Mouse (Mus musculus) adrenal gland, adult 18-20 months (tissue): ENCODE measurements at regions not wholly inside any gene's neighbourhood (a gene's known extent, or its start where the extent isn't known, plus 50 kb on each side); places are given as distances from the start of the nearest gene placed in this dataset.

ENCODE experiments used
- DNase-seq, 2 experiments: peaks; one replicate each; pipeline ENCODE4 v3.0.0; 2021 to 2022; ENCODE audit warnings: low spot score in 2 of 2

DNA sequence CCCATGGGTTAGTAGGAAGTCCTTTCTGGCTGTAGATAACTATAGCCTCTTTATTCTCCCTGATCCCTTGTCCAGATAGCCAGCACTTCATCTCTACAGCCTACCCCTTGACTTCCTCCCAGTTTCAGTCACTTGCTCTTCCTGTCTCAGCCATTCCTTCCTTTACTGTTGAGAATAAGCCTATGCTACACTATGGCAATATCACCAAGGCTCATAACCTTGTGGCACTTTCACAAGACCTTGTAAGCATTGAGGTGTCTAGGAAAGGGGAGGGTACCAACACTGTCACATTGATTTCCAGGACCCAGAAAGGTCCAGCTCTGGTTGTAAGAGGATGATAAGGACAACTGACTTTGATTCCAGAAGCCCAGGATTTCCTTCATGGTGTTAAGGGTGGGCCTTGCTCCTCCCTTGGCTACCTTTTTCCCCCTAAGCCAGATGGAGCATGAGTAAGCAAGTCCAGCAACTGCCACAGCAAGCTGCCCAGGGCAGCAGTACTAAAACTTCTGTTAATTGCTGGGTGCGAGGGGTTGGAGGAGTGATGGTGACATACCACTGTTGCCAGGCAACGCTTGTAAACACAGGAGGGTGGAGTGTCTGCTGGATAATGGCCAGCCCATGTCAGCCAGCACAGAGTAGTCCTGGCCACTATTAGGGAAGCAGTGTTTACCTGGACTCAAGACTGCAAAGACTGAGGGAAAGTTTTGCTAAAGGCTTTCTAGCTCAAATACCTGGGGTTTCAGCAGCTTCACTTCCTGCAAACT, 75.7 kb downstream of the Ankrd16 start:
- DNase-seq, result no peak

DNA sequence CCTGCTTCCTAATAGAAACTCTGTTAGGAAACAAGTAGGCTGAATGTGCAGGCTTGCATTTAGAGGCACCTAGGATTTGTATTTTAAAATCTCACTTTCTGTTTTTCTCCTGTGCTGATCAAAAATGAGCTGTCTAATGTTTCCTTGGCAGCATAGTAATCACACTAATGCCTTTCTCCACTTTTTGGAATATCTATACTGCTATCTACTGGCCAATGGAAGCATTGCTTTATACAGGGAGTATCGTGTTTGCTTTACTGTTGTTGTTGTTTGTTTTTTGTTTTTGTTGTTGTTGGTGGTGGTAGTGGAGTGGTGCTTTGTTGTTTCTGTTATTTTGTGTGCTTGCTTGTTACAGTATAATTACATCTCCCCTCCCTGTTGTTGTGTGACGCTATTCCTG, 92.3 kb downstream of the Ankrd16 start:
- DNase-seq, result no peak

GRCm38 (mm10) chr2:11880005-11880404, 102.3 kb downstream of the Ankrd16 start:
- DNase-seq, result no peak

GRCm38 (mm10) chr2:11894792-11895568, 117.3 kb downstream of the Ankrd16 start:
- no peak for DNase-seq

GRCm38 (mm10) chr2:11899698-11900660, 122.3 kb downstream of the Ankrd16 start:
- no peak for DNase-seq

GRCm38 (mm10) chr2:11914782-11915181, 137.1 kb downstream of the Ankrd16 start:
- DNase-seq, result no peak

- no peak for DNase-seq
These were observed 139.7 kb downstream of the Ankrd16 start for GRCm38 (mm10) chr2:11917373-11917772.

- DNase-seq, result no peak
These were observed 140.4 kb downstream of the Ankrd16 start for GRCm38 (mm10) chr2:11918070-11918469.

DNA sequence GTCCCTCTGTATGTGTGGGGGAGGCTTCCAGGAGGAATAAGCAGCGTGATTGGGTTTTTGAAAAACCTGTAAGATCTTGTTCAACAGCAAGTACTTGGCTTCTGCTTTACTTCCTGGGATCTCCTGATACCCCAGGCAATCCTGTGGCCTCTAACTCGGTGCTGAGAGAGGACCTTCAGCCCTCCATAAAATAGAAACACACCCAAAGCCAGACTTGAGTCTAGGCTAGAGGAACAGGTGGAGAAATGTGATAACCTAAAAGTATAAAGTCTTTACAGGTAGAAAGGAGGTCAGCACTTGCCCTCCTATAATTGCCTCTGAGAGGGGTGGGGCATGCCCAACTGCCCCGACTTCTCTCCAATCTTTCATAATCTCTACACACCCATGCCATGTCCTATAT, 183.1 kb downstream of the Ankrd16 start:
- no peak for DNase-seq

DNA sequence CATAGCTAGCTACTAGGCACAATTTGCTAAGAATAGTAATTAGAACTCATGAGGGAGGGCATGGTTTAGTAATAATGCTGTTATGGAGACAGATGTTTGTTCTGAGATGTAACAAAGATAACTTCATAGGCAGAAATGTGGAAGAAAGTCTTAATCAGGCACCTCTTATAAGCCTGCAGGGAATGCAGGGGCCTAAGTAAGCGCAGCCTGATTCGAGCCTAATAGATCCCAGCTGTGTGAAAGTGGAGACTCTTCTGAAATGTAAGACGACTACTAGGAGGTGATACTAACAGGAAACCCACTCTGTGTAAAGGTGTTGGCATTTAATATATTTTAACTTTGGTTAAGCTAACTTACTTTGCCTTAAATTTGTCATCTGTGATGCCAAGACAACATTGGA, 187.7 kb downstream of the Ankrd16 start:
- no peak for DNase-seq

DNA sequence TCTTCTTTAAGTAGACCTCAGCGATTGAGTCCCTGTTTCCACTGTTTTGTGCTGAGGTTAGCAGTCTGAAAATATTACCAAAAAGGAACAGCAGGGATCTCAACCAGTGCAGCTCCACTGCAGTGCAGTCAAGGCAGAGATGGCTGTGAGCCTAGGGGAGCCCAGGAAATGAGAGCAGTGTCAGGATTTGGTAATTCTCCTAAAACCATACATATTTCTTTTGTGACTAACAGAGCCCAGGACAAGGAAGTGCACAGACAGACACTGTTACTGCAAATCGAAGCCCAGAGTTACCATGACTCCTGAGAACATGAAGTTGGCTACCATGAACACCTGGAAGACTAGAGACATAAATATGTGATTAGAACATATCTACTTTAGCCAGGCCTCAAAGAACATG, 189.3 kb downstream of the Ankrd16 start:
- DNase-seq, result no peak

GRCm38 (mm10) chr2:11971972-11972371, 194.3 kb downstream of the Ankrd16 start:
- no peak for DNase-seq

DNA sequence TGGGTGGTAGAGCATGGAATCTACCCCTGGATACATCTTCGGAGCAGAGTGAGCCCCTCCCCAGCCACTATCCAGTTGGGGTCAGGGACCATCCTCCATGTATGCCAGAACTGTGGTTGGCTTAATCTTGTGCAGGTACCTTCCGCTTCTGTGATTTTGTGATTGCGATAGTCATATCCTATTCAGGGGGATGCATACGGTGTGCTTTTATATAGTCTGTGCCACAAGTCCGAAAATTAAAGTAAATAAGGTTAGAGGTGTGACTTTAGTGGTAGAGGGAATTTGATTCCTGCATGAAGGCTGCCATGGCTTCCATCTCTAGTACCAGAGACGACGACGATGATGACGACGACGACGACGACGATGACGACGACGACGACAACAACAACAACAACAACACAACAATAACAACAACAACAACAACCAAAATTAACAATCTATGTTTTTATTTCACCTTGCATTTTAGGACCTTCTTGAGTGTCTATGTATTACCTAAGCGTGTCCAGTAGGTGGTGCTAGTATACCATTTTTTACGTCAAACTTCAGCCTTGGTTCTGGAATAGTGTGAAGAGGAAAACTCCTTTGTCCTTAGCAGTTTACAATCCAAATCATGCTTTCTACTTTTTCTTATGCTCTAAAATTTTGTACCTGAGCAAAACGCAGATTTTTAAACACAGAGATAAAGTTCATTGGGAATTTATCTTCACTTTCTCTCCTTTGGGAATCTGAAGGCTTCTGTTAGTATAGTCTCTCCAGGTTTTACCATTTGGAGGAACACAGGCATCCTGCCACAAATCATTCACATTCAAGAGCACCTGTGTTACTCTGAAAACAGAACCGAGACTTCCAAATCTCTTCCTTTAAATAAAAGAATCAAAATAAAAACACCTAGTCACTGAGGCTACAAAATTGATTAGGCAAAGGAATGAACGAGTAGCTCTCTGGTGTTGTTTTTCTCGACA, 224.5 kb downstream of the Ankrd16 start:
- no peak for DNase-seq

- no peak for DNase-seq
These were observed 226.7 kb downstream of the Ankrd16 start for GRCm38 (mm10) chr2:12004330-12004729.

DNA sequence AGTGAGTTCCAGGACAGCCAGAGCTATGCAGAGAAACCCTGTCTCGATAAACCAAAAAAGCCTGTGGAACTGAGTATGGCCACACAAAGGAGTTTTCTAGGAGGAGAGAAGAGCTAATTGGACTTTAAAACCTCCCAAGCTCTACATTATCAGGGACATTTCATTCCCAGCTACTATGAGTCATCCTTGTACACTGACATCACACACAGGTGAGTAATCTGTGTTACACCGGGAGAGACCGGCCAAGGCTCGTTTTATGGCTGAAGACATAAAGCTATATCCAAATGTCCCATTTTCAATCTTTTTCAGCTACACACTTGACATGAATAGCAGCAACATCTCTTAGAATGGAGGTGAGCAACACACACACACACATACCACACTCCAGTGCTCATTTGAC, 229.5 kb downstream of the Ankrd16 start:
- no peak for DNase-seq

GRCm38 (mm10) chr2:12011441-12011840, 233.8 kb downstream of the Ankrd16 start:
- DNase-seq, result no peak

DNA sequence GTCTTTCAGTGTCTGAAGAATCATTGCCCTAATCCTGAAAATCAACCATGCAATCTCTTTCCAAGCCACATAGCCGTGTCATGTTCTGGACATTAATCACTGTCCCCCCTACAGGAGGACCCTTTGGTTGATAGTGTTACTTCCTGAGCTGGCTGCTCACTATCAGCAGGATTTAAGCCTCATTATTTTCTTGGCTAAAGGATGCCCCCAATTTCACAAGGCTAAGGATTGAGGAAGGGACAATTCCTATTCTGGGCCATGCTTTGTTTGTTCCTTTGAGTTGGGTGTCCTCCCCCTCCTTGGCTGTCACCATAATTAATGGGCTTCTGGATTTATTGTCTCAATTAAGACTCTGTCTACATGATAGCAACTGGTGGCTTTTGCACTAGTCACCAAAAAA, 241.9 kb downstream of the Ankrd16 start:
- DNase-seq, result no peak

DNA sequence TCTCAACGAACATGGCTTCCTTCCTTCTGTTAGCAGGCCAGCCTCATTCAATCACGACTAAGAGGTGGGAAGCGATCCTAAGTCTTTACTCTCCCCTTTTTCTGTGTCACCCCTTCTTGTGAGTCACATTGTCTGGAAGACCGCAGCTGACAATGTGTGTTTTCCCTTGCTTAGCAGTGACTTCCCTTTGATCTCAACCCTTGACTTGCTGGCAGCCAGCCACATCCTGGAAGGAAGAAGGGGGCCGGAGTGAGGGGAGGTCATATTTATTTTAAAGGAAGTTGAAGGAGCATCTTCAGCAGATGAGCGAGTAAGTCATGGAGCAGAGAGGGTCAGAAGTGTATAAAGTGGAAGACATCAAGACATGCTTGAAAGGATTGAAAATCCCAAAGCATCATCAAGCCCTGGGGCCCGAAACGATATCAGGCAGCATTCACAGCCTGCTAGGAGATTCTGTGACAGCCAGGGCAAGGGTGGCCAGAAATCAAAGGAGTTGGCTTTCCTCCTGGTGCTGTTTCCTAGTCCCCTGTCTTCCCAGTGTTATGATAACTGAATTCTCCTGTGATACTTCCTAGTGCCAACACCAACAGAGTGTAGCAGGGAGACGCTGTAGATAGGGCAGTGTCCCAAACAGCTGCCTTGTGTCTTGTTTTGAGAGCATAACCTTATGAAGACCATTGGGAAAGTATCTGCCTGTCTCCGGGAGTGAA, 245.9 kb downstream of the Ankrd16 start:
- DNase-seq, result peak; percentile 32 to 52

GRCm38 (mm10) chr2:12026220-12026619, 248.5 kb downstream of the Ankrd16 start:
- DNase-seq, result no peak
